Mouse (Mus musculus): ENCODE results near the gene Rasal3.

Gene Rasal3

GRCm38 (mm10) chr17:32403417-32403816 is at the start of gene Rasal3:
Gene Rasal3 (minus strand): TSS chr17:32403583.
- CTCF ChIA-PET = interaction anchor here (0.5 to 1.0 kb wide), 3 partner anchors 23 to 1147 kb away, joined by 3 to 5 read pairs (median 3); no protein-coding TSS in a partner anchor

GRCm38 (mm10) chr17:32452482-32452881 is 49.1 kb upstream of the Rasal3 start, which contains the start of gene Cyp4f39:
Gene Cyp4f39 (plus strand): TSS chr17:32452723.
- CTCF ChIA-PET = no interaction called here

- CTCF ChIA-PET = no interaction called here
These were observed 47.6 kb upstream of the Rasal3 start for GRCm38 (mm10) chr17:32450844-32451537.

GRCm38 (mm10) chr17:32449042-32449441 is 45.7 kb upstream of the Rasal3 start:
- CTCF ChIA-PET = no interaction called here

GRCm38 (mm10) chr17:32447195-32447594 is 43.8 kb upstream of the Rasal3 start:
- CTCF ChIA-PET = no interaction called here

- CTCF ChIA-PET = interaction anchor here (0.7 kb wide), 1 partner anchor 191 kb away, joined by 3 read pairs; no protein-coding TSS in a partner anchor
These were observed 41.6 kb upstream of the Rasal3 start for GRCm38 (mm10) chr17:32445016-32445415.

GRCm38 (mm10) chr17:32443245-32443644 is 39.9 kb upstream of the Rasal3 start:
- CTCF ChIA-PET = no interaction called here

GRCm38 (mm10) chr17:32437106-32437505 is 33.7 kb upstream of the Rasal3 start:
- CTCF ChIA-PET = no interaction called here

GRCm38 (mm10) chr17:32435151-32435550 is 31.8 kb upstream of the Rasal3 start:
- CTCF ChIA-PET = no interaction called here

GRCm38 (mm10) chr17:32434324-32434723 is 30.9 kb upstream of the Rasal3 start:
- CTCF ChIA-PET = no interaction called here

GRCm38 (mm10) chr17:32431972-32432371 is 28.6 kb upstream of the Rasal3 start:
- CTCF ChIA-PET = interaction anchor here (0.6 to 2.2 kb wide), 4 partner anchors 50 to 357 kb away, joined by 3 to 15 read pairs (median 9); no protein-coding TSS in a partner anchor

- CTCF ChIA-PET = interaction anchor here (0.6 kb wide), 1 partner anchor 23 kb away, joined by 3 read pairs; no protein-coding TSS in a partner anchor
These were observed 23.2 kb upstream of the Rasal3 start for GRCm38 (mm10) chr17:32426610-32427009.

- CTCF ChIA-PET = no interaction called here
These were observed 20.7 kb upstream of the Rasal3 start, which contains the start of gene Pglyrp2 for GRCm38 (mm10) chr17:32424034-32424433. Gene Pglyrp2 (minus strand): TSS chr17:32424167.

- CTCF ChIA-PET = no interaction called here
These were observed 17.4 kb upstream of the Rasal3 start for GRCm38 (mm10) chr17:32420781-32421180.

GRCm38 (mm10) chr17:32419989-32420388 is 16.6 kb upstream of the Rasal3 start:
- CTCF ChIA-PET = interaction anchor here (0.8 kb wide), 1 partner anchor 100 kb away, joined by 6 read pairs; no protein-coding TSS in a partner anchor

- CTCF ChIA-PET = interaction anchor here (0.5 kb wide), 1 partner anchor 139 kb away, joined by 3 read pairs; no protein-coding TSS in a partner anchor
These were observed 13.4 kb upstream of the Rasal3 start for GRCm38 (mm10) chr17:32416771-32417170.

- CTCF ChIA-PET = no interaction called here
These were observed 12.1 kb upstream of the Rasal3 start for GRCm38 (mm10) chr17:32415417-32416020.

- CTCF ChIA-PET = no interaction called here
These were observed 8.5 kb upstream of the Rasal3 start for GRCm38 (mm10) chr17:32411898-32412297.

GRCm38 (mm10) chr17:32402779-32403157 is 615 bp downstream of the Rasal3 start:
- CTCF ChIA-PET = interaction anchor here (0.5 to 1.0 kb wide), 4 partner anchors 12 to 1148 kb away, joined by 3 to 6 read pairs (median 4); no protein-coding TSS in a partner anchor

- CTCF ChIA-PET = interaction anchor here (0.5 to 1.0 kb wide), 3 partner anchors 11 to 51 kb away, joined by 3 to 6 read pairs (median 5); no protein-coding TSS in a partner anchor
These were observed 1.2 kb downstream of the Rasal3 start for GRCm38 (mm10) chr17:32402011-32402778.

- CTCF ChIA-PET = no interaction called here
These were observed 7.1 kb downstream of the Rasal3 start for GRCm38 (mm10) chr17:32396266-32396665.

GRCm38 (mm10) chr17:32393944-32394343 is 9.4 kb downstream of the Rasal3 start:
- CTCF ChIA-PET = no interaction called here

Measured in spleen, embryonic (tissue).